Mouse (Mus musculus): ENCODE results near the gene Tvp23a. TPM values are rescaled to one million over a fixed set of nuclear protein-coding genes. Genes with fewer than 3 reads are reported as not detected.

The Tvp23a gene
- polyA plus RNA-seq, 1 experiment from 2014 or later: 22.8 TPM

DNA sequence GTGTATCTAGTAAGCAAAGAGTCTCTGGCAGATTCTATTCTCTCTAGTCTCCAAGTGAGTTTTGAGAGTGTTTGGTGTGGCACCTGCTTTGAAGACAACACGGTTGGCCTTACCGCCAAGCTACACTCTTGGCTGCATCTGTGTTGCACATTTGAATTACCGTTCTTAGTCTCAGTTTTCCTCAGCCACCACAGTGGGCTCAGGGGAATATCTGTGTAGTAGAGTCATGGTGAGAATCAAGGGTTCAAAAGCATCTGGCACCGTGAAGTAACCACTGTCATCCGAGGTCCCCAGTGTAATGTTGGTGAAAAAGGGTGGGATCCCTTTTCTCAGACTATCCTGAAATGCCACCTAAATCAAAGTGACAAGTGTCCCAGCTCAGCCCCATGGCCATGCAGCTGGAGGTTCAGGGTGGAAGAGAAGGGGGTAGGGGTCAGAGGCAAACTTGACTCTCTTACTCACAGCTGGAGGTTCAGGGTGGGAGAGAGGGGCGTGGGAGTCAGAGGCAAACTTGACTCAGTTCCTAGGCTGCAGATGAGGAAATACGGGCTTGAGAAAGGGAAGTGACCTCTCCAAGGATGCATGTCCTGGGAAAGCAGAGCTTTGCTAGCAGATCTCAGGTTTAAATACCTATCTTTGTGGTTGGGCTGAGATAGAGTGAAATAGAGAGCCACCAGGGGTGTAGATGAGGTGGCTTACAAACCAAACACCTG is 41.8 kb upstream of the Tvp23a start:
- H3K27ac ChIP-seq (replicated peaks; ENCODE audit: low read depth, low read length): no peak overlapping the region
- H3K27me3 ChIP-seq (ENCODE audit: control insufficient read depth, insufficient read depth, low read length): 0 out of 2 replicates have a peak, but pooled peaks cover 2% of the 10 kb centered on the region
- H3K4me1 ChIP-seq (ENCODE audit: control insufficient read depth, insufficient read depth, low read length): peaks cover 4% of the 10 kb centered on the region
- no peak overlapping the region for H3K4me3 ChIP-seq (ENCODE audit: low read depth, low read length)
- H3K9ac ChIP-seq (replicated peaks; ENCODE audit: low read length): no peak overlapping the region
- H3K4me2 ChIP-seq (ENCODE audit: low read depth, low read length): no peak overlapping the region
- DNase-seq (ENCODE audit: low spot score): no peak
- ATAC-seq (replicated peaks; ENCODE audit: insufficient number of reproducible peaks, low FRiP score, low TSS enrichment, low read depth): no peak
- no peaks in the 10 kb centered on the region for H3K9me3 ChIP-seq (replicated peaks; ENCODE audit: control insufficient read depth, low read length)
- H3K36me3 ChIP-seq (replicated peaks; ENCODE audit: control insufficient read depth, insufficient read depth, low read depth, low read length): no peaks in the 10 kb centered on the region
- 84% methylated on average over 7 of the region's 7 CpGs for WGBS

DNA sequence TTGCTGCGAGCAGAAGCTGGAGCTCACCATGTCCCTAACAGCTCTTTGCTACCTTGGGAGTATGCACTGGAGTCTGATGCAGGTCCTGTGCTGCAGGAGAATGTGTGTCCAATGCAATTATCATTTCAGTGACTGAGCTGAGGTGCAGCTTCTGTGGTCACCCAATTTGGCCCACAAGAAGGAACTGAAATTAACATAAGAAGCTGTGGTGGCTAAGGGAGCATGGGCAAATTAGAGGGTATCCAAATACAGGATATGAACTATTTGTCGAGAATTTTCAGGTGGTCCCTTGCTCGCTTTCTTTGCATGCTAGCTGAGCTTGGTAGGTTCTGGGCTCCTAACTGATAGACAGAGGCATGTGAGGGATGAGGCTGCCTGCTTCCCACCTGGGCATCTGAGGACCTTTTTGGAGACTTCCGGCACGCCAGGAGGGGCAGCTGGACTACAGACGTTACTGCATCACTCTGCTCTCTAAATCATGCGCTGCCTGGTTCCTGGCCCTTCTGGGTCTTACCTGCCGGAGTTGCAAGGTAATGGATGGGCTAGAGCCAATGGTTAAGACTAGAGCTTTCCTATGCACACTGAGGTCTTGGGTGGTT is 40.8 kb upstream of the Tvp23a start:
- no peak for ATAC-seq (replicated peaks; ENCODE audit: insufficient number of reproducible peaks, low FRiP score, low TSS enrichment, low read depth)
- Histone ChIP-seq H3K4me1 (ENCODE audit: control insufficient read depth, insufficient read depth, low read length) (peaks cover 4% of the 10 kb centered on the region), H3K27ac (replicated peaks; ENCODE audit: low read depth, low read length) (no peak overlapping the region), H3K27me3 (ENCODE audit: control insufficient read depth, insufficient read depth, low read length) (0 out of 2 replicates have a peak, but pooled peaks cover 2% of the 10 kb centered on the region), H3K36me3 (replicated peaks; ENCODE audit: control insufficient read depth, insufficient read depth, low read depth, low read length) (no peaks in the 10 kb centered on the region), H3K4me2 (ENCODE audit: low read depth, low read length) (no peak overlapping the region), H3K9me3 (replicated peaks; ENCODE audit: control insufficient read depth, low read length) (no peaks in the 10 kb centered on the region), H3K4me3 (ENCODE audit: low read depth, low read length) (no peak overlapping the region), H3K9ac (replicated peaks; ENCODE audit: low read length) (no peak overlapping the region)
- WGBS: 88% methylated on average over 8 of the region's 8 CpGs
- DNase-seq (ENCODE audit: low spot score): no peak

DNA sequence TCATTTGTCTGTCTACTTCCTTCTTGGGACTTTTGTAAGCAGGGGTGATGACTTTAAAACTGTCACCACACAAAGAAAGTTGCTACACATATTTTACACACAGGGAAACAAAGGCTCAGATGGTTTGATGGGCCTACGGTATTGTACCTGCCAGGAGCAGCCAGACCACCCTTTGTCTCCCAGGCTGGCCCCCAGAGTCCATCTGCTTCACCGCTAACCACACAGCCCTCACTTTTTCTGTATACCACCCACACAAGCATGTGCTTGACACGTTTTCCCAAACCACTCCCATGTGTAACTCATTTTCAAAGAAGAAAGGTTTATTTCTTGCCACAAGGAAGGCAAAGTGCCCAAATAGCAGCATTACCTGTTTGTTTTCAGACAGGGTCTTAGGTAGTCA is 39.8 kb upstream of the Tvp23a start:
- no peaks in the 10 kb centered on the region for H3K36me3 ChIP-seq (replicated peaks; ENCODE audit: control insufficient read depth, insufficient read depth, low read depth, low read length)
- no peak overlapping the region for H3K9ac ChIP-seq (replicated peaks; ENCODE audit: low read length)
- H3K9me3 ChIP-seq (replicated peaks; ENCODE audit: control insufficient read depth, low read length): no peaks in the 10 kb centered on the region
- 73% methylated on average over 3 of the region's 3 CpGs for WGBS
- no peak overlapping the region for H3K4me3 ChIP-seq (ENCODE audit: low read depth, low read length)
- no peak overlapping the region for H3K4me2 ChIP-seq (ENCODE audit: low read depth, low read length)
- peaks cover 4% of the 10 kb centered on the region for H3K4me1 ChIP-seq (ENCODE audit: control insufficient read depth, insufficient read depth, low read length)
- ATAC-seq (replicated peaks; ENCODE audit: insufficient number of reproducible peaks, low FRiP score, low TSS enrichment, low read depth) (no peak), DNase-seq (ENCODE audit: low spot score) (no peak)
- H3K27ac ChIP-seq (replicated peaks; ENCODE audit: low read depth, low read length): no peak overlapping the region
- H3K27me3 ChIP-seq (ENCODE audit: control insufficient read depth, insufficient read depth, low read length): 0 out of 2 replicates have a peak, but pooled peaks cover 2% of the 10 kb centered on the region

DNA sequence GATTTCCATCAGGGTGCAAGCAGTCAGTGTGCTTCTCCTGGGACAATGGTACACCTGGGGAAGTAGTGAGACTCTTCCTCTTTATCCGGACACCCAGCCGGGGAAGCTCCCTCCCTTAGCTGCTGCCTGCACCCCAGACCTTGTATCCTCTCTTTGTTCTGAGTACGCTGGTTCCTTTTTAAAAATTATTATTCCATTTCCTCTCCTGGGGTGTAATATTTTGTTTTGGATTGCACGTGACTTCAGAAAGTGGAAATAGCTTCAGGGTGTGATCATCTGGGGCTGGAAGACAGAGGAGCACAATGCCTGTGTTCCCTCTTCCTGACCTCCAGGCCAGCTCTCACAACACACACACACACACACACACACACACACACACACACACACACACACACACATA is 35.2 kb upstream of the Tvp23a start:
- no peaks in the 10 kb centered on the region for H3K36me3 ChIP-seq (replicated peaks; ENCODE audit: control insufficient read depth, insufficient read depth, low read depth, low read length)
- DNase-seq (ENCODE audit: low spot score) (no peak), ATAC-seq (replicated peaks; ENCODE audit: insufficient number of reproducible peaks, low FRiP score, low TSS enrichment, low read depth) (no peak)
- WGBS: 58% methylated on average over 4 of the region's 4 CpGs
- no peak overlapping the region for H3K4me2 ChIP-seq (ENCODE audit: low read depth, low read length)
- H3K9ac ChIP-seq (replicated peaks; ENCODE audit: low read length): no peak overlapping the region
- H3K9me3 ChIP-seq (replicated peaks; ENCODE audit: control insufficient read depth, low read length): no peaks in the 10 kb centered on the region
- no peaks in the 10 kb centered on the region for H3K4me1 ChIP-seq (ENCODE audit: control insufficient read depth, insufficient read depth, low read length)
- H3K27ac ChIP-seq (replicated peaks; ENCODE audit: low read depth, low read length): no peak overlapping the region
- no peak overlapping the region for H3K4me3 ChIP-seq (ENCODE audit: low read depth, low read length)
- no peaks in the 10 kb centered on the region for H3K27me3 ChIP-seq (ENCODE audit: control insufficient read depth, insufficient read depth, low read length)

DNA sequence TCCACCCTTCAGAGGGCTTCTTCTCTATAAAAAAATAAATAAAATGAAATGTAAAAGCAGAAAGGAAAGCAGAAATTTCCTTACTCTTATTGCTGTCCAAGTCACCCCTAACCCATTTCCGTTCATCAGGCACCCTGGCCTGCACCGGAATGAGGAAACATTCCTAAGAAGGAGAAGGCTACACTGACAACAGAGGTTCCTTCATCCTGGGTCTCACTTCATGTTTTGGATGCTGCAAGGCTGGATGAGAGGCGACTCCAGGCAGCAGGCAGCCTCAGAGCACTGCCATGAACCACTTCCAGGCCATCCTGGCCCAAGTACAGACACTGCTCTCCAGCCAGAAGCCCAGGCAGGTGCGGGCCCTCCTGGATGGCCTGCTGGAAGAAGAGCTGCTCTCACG is 32.7 kb upstream of the Tvp23a start, which contains the start of gene Ciita:
Gene Ciita (plus strand): TSS at position 203 of the 400 bp plus-strand sequence.
- H3K4me3 ChIP-seq (ENCODE audit: low read depth, low read length): no peak within 1 kb of the TSS
- no peak within 1 kb of the TSS for H3K27ac ChIP-seq (replicated peaks; ENCODE audit: low read depth, low read length)
- no peaks in the 10 kb centered on the region for H3K9me3 ChIP-seq (replicated peaks; ENCODE audit: control insufficient read depth, low read length)
- H3K4me1 ChIP-seq (ENCODE audit: control insufficient read depth, insufficient read depth, low read length): no peaks in the 10 kb centered on the region
- 78% methylated on average over 5 of the region's 5 CpGs for WGBS
- H3K36me3 ChIP-seq (replicated peaks; ENCODE audit: control insufficient read depth, insufficient read depth, low read depth, low read length): no peaks in the 10 kb centered on the region
- H3K4me2 ChIP-seq (ENCODE audit: low read depth, low read length): no peak within 1 kb of the TSS
- ATAC-seq (replicated peaks; ENCODE audit: insufficient number of reproducible peaks, low FRiP score, low TSS enrichment, low read depth) (no peak), DNase-seq (ENCODE audit: low spot score) (no peak)
- no peaks in the 10 kb centered on the region for H3K27me3 ChIP-seq (ENCODE audit: control insufficient read depth, insufficient read depth, low read length)
- no peak within 1 kb of the TSS for H3K9ac ChIP-seq (replicated peaks; ENCODE audit: low read length)

DNA sequence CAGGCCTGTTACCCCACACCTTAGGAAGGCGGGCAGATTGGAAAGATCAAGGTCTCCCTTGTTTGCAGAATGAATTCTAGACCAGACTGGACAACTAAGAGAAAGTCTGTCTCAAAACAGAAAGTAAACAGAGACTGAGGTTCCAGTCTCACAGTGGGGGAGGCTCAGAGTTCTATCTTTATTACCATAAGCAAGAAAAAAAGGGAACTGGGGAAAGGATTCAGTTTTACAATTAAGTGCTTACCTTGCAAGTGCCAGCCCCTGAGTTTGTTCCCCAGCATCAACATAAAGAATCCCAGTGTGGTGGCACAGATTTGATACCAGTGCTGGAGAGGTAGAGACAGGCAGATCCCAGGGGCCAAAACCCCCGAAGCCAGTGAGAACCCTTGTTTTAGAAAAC is 28.8 kb upstream of the Tvp23a start:
- DNase-seq (ENCODE audit: low spot score): no peak
- WGBS: 82% methylated on average over 2 of the region's 2 CpGs
- Histone ChIP-seq H3K4me1 (ENCODE audit: control insufficient read depth, insufficient read depth, low read length) (no peaks in the 10 kb centered on the region), H3K9me3 (replicated peaks; ENCODE audit: control insufficient read depth, low read length) (no peaks in the 10 kb centered on the region), H3K4me3 (ENCODE audit: low read depth, low read length) (no peak overlapping the region), H3K9ac (replicated peaks; ENCODE audit: low read length) (no peak overlapping the region), H3K27me3 (ENCODE audit: control insufficient read depth, insufficient read depth, low read length) (no peaks in the 10 kb centered on the region), H3K36me3 (replicated peaks; ENCODE audit: control insufficient read depth, insufficient read depth, low read depth, low read length) (no peaks in the 10 kb centered on the region), H3K4me2 (ENCODE audit: low read depth, low read length) (no peak overlapping the region), H3K27ac (replicated peaks; ENCODE audit: low read depth, low read length) (no peak overlapping the region)
- ATAC-seq (replicated peaks; ENCODE audit: insufficient number of reproducible peaks, low FRiP score, low TSS enrichment, low read depth): no peak

DNA sequence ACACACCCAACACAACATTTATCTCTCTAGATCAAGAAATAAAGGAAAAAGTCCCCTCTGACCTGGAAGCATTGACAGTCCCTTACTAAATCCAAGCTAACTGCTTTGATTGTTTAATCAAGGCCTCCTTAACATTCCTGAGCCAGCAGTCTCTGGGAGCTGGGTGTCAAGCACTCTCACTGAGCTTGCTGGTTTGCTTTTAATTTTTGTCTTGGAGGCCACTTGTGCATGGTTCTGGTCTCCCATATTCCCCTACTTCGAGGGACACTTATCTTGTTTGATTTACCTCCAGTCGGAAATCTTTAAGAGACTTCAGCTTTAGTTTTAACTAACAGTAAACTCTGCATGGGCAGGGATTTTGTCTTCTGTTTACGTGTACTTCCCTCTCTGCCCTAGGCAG is 27.8 kb upstream of the Tvp23a start:
- Histone ChIP-seq H3K9me3 (replicated peaks; ENCODE audit: control insufficient read depth, low read length) (no peaks in the 10 kb centered on the region), H3K27me3 (ENCODE audit: control insufficient read depth, insufficient read depth, low read length) (no peaks in the 10 kb centered on the region), H3K4me2 (ENCODE audit: low read depth, low read length) (no peak overlapping the region), H3K4me1 (ENCODE audit: control insufficient read depth, insufficient read depth, low read length) (no peaks in the 10 kb centered on the region), H3K9ac (replicated peaks; ENCODE audit: low read length) (no peak overlapping the region), H3K4me3 (ENCODE audit: low read depth, low read length) (no peak overlapping the region), H3K27ac (replicated peaks; ENCODE audit: low read depth, low read length) (no peak overlapping the region), H3K36me3 (replicated peaks; ENCODE audit: control insufficient read depth, insufficient read depth, low read depth, low read length) (no peaks in the 10 kb centered on the region)
- no peak for ATAC-seq (replicated peaks; ENCODE audit: insufficient number of reproducible peaks, low FRiP score, low TSS enrichment, low read depth)
- no peak for DNase-seq (ENCODE audit: low spot score)
- 76% methylated on average over 3 of the region's 3 CpGs for WGBS

DNA sequence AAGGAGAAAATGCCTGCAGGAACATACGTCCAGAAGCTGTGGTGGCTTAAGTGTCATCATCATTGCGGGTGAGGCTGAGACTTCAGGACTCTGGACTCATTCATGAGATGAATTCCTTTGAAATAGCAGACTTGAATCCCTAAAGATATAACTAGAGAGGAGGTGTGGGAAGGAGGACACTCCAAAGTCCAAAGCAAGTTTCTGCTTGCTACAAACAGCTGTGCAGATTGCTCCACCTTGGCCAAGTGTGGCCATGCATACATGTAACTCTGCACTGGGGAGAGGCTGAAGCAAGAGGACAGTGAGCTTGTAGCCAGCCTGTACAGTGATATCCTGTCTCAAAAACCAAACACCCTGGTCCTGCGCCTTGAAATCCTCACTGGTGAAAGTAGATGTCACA is 24.8 kb upstream of the Tvp23a start:
- no peaks in the 10 kb centered on the region for H3K36me3 ChIP-seq (replicated peaks; ENCODE audit: control insufficient read depth, insufficient read depth, low read depth, low read length)
- ATAC-seq (replicated peaks; ENCODE audit: insufficient number of reproducible peaks, low FRiP score, low TSS enrichment, low read depth) (no peak), DNase-seq (ENCODE audit: low spot score) (no peak)
- no peaks in the 10 kb centered on the region for H3K4me1 ChIP-seq (ENCODE audit: control insufficient read depth, insufficient read depth, low read length)
- no peaks in the 10 kb centered on the region for H3K9me3 ChIP-seq (replicated peaks; ENCODE audit: control insufficient read depth, low read length)
- H3K27ac ChIP-seq (replicated peaks; ENCODE audit: low read depth, low read length): no peak overlapping the region
- WGBS: 91% methylated on average over 3 of the region's 3 CpGs
- H3K9ac ChIP-seq (replicated peaks; ENCODE audit: low read length): no peak overlapping the region
- H3K27me3 ChIP-seq (ENCODE audit: control insufficient read depth, insufficient read depth, low read length): no peaks in the 10 kb centered on the region
- no peak overlapping the region for H3K4me3 ChIP-seq (ENCODE audit: low read depth, low read length)
- H3K4me2 ChIP-seq (ENCODE audit: low read depth, low read length): no peak overlapping the region
